Mouse (Mus musculus): ENCODE results near the gene Flrt2. TPM values are rescaled to one million over a fixed set of nuclear protein-coding genes. Genes with fewer than 3 reads are reported as not detected.
A peak's percentile ranks its signal among the peaks of the same experiment; 100 is the strongest.

Gene Flrt2
- polyA plus RNA-seq, 1 experiment from 2014 or later = 32.7 TPM

GRCm38 (mm10) chr12:95737571-95737970 lies 45.5 kb downstream of the Flrt2 start:
- H3K4me2 ChIP-seq (ENCODE audit: low read length) = peak overlapping the region; percentile 56
- peak overlapping the region in 1 of 2 experiments; percentile 11; a peak in 2 of 4 replicates for H3K4me3 ChIP-seq (ENCODE audit: control insufficient read depth in 1 of 2, insufficient read depth in 1 of 2, low read depth in 1 of 2, low read length in 2 of 2)
- H3K4me1 ChIP-seq (ENCODE audit: control insufficient read depth in 2 of 2, insufficient read depth in 2 of 2, low read length in 2 of 2) = peaks cover 0 to 33% of the 10 kb centered on the region in 2 experiments; a peak in 2 of 4 replicates
- H3K36me3 ChIP-seq (ENCODE audit: control insufficient read depth, insufficient read depth, low read length) = peaks cover 17% of the 10 kb centered on the region
- peak overlapping the region; percentile 44; the same call in 1 of the 2 replicates for H3K9ac ChIP-seq (ENCODE audit: low read length)
- 31% methylated on average over 8 of the region's 8 CpGs for WGBS
- H3K9me3 ChIP-seq (ENCODE audit: control insufficient read depth, low read length) = no peaks in the 10 kb centered on the region
- no peak for ATAC-seq (ENCODE audit: insufficient number of reproducible peaks, insufficient read depth, low FRiP score, low read depth)
- H3K27me3 ChIP-seq (ENCODE audit: control insufficient read depth, insufficient read depth, low read length) = no peaks in the 10 kb centered on the region
- no peak overlapping the region for H3K27ac ChIP-seq (replicated peaks in 1 of 2; ENCODE audit: control insufficient read depth in 1 of 2, insufficient read depth in 1 of 2, low read depth in 2 of 2, low read length in 2 of 2)

- Histone ChIP-seq H3K27me3 (ENCODE audit: control insufficient read depth, insufficient read depth, low read length) (no peaks in the 10 kb centered on the region), H3K9me3 (ENCODE audit: control insufficient read depth, low read length) (no peaks in the 10 kb centered on the region), H3K4me2 (ENCODE audit: low read length) (peak overlapping the region; percentile 56), H3K4me1 (ENCODE audit: control insufficient read depth in 2 of 2, insufficient read depth in 2 of 2, low read length in 2 of 2) (peaks cover 0 to 33% of the 10 kb centered on the region in 2 experiments; a peak in 2 of 4 replicates), H3K36me3 (ENCODE audit: control insufficient read depth, insufficient read depth, low read length) (peaks cover 17% of the 10 kb centered on the region), H3K27ac (replicated peaks in 1 of 2; ENCODE audit: control insufficient read depth in 1 of 2, insufficient read depth in 1 of 2, low read depth in 2 of 2, low read length in 2 of 2) (0 out of 4 replicates have a peak overlapping the region, but pooled peaks of 1 of the 2 experiments have one; percentile 10), H3K4me3 (ENCODE audit: control insufficient read depth in 1 of 2, insufficient read depth in 1 of 2, low read depth in 1 of 2, low read length in 2 of 2) (no peak overlapping the region), H3K9ac (ENCODE audit: low read length) (0 out of 2 replicates have a peak overlapping the region, but pooled peaks have one; percentile 44)
- 58% methylated on average over 5 of the region's 5 CpGs for WGBS
- ATAC-seq (ENCODE audit: insufficient number of reproducible peaks, insufficient read depth, low FRiP score, low read depth) = no peak
Measured at GRCm38 (mm10) chr12:95738031-95738430, 46.0 kb downstream of the Flrt2 start.

GRCm38 (mm10) chr12:95738491-95739135 lies 46.6 kb downstream of the Flrt2 start:
- Histone ChIP-seq H3K27me3 (ENCODE audit: control insufficient read depth, insufficient read depth, low read length) (no peaks in the 10 kb centered on the region), H3K36me3 (ENCODE audit: control insufficient read depth, insufficient read depth, low read length) (peaks cover 17% of the 10 kb centered on the region), H3K4me3 (ENCODE audit: control insufficient read depth in 1 of 2, insufficient read depth in 1 of 2, low read depth in 1 of 2, low read length in 2 of 2) (no peak overlapping the region), H3K27ac (replicated peaks in 1 of 2; ENCODE audit: control insufficient read depth in 1 of 2, insufficient read depth in 1 of 2, low read depth in 2 of 2, low read length in 2 of 2) (no peak overlapping the region), H3K4me2 (ENCODE audit: low read length) (no peak overlapping the region), H3K9me3 (ENCODE audit: control insufficient read depth, low read length) (no peaks in the 10 kb centered on the region), H3K9ac (ENCODE audit: low read length) (no peak overlapping the region), H3K4me1 (ENCODE audit: control insufficient read depth in 2 of 2, insufficient read depth in 2 of 2, low read length in 2 of 2) (peaks cover 0 to 37% of the 10 kb centered on the region in 2 experiments; a peak in 3 of 4 replicates)
- ATAC-seq (ENCODE audit: insufficient number of reproducible peaks, insufficient read depth, low FRiP score, low read depth) = no peak
- WGBS = 77% methylated on average over 7 of the region's 7 CpGs

- Histone ChIP-seq H3K4me3 (ENCODE audit: control insufficient read depth in 1 of 2, insufficient read depth in 1 of 2, low read depth in 1 of 2, low read length in 2 of 2) (no peak overlapping the region), H3K27me3 (ENCODE audit: control insufficient read depth, insufficient read depth, low read length) (no peaks in the 10 kb centered on the region), H3K4me1 (ENCODE audit: control insufficient read depth in 2 of 2, insufficient read depth in 2 of 2, low read length in 2 of 2) (peaks cover 5 to 40% of the 10 kb centered on the region in 2 experiments), H3K27ac (replicated peaks in 1 of 2; ENCODE audit: control insufficient read depth in 1 of 2, insufficient read depth in 1 of 2, low read depth in 2 of 2, low read length in 2 of 2) (no peak overlapping the region), H3K4me2 (ENCODE audit: low read length) (no peak overlapping the region), H3K9ac (ENCODE audit: low read length) (no peak overlapping the region), H3K9me3 (ENCODE audit: control insufficient read depth, low read length) (no peaks in the 10 kb centered on the region), H3K36me3 (ENCODE audit: control insufficient read depth, insufficient read depth, low read length) (peaks cover 17% of the 10 kb centered on the region)
- no peak for ATAC-seq (ENCODE audit: insufficient number of reproducible peaks, insufficient read depth, low FRiP score, low read depth)
- WGBS = 72% methylated on average over 5 of the region's 5 CpGs
Measured at GRCm38 (mm10) chr12:95739739-95740138, 47.7 kb downstream of the Flrt2 start.

- 80% methylated on average over 11 of the region's 11 CpGs for WGBS
Measured at GRCm38 (mm10) chr12:95741296-95741695, 49.3 kb downstream of the Flrt2 start.

GRCm38 (mm10) chr12:95744307-95744706 lies 52.3 kb downstream of the Flrt2 start:
- WGBS = 43% methylated on average over 4 of the region's 4 CpGs
- Histone ChIP-seq H3K36me3 (ENCODE audit: control insufficient read depth, insufficient read depth, low read length) (peaks cover 7% of the 10 kb centered on the region; the same call in 1 of the 2 replicates), H3K4me1 (ENCODE audit: control insufficient read depth in 2 of 2, insufficient read depth in 2 of 2, low read length in 2 of 2) (peaks cover 5 to 29% of the 10 kb centered on the region in 2 experiments), H3K9ac (ENCODE audit: low read length) (no peak overlapping the region; the same call in 1 of the 2 replicates), H3K4me2 (ENCODE audit: low read length) (peak overlapping the region; percentile 16; the same call in 1 of the 2 replicates), H3K27me3 (ENCODE audit: control insufficient read depth, insufficient read depth, low read length) (no peaks in the 10 kb centered on the region), H3K27ac (replicated peaks in 1 of 2; ENCODE audit: control insufficient read depth in 1 of 2, insufficient read depth in 1 of 2, low read depth in 2 of 2, low read length in 2 of 2) (peak overlapping the region; percentile 36 to 39; a peak in 2 of 4 replicates), H3K9me3 (ENCODE audit: control insufficient read depth, low read length) (no peaks in the 10 kb centered on the region), H3K4me3 (ENCODE audit: control insufficient read depth in 1 of 2, insufficient read depth in 1 of 2, low read depth in 1 of 2, low read length in 2 of 2) (no peak overlapping the region)
- no peak for ATAC-seq (ENCODE audit: insufficient number of reproducible peaks, insufficient read depth, low FRiP score, low read depth)

More at GRCm38 (mm10) chr12:95741296-95741695, 49.3 kb downstream of the Flrt2 start:
- Histone ChIP-seq H3K27ac (replicated peaks in 1 of 2; ENCODE audit: control insufficient read depth in 1 of 2, insufficient read depth in 1 of 2, low read depth in 2 of 2, low read length in 2 of 2) (no peak overlapping the region), H3K9me3 (ENCODE audit: control insufficient read depth, low read length) (no peaks in the 10 kb centered on the region), H3K4me3 (ENCODE audit: control insufficient read depth in 1 of 2, insufficient read depth in 1 of 2, low read depth in 1 of 2, low read length in 2 of 2) (no peak overlapping the region), H3K9ac (ENCODE audit: low read length) (no peak overlapping the region), H3K27me3 (ENCODE audit: control insufficient read depth, insufficient read depth, low read length) (no peaks in the 10 kb centered on the region), H3K4me1 (ENCODE audit: control insufficient read depth in 2 of 2, insufficient read depth in 2 of 2, low read length in 2 of 2) (peaks cover 5 to 45% of the 10 kb centered on the region in 2 experiments), H3K4me2 (ENCODE audit: low read length) (no peak overlapping the region), H3K36me3 (ENCODE audit: control insufficient read depth, insufficient read depth, low read length) (peaks cover 17% of the 10 kb centered on the region)
- no peak for ATAC-seq (ENCODE audit: insufficient number of reproducible peaks, insufficient read depth, low FRiP score, low read depth)

- peaks cover 5 to 29% of the 10 kb centered on the region in 2 experiments for H3K4me1 ChIP-seq (ENCODE audit: control insufficient read depth in 2 of 2, insufficient read depth in 2 of 2, low read length in 2 of 2)
- ATAC-seq (ENCODE audit: insufficient number of reproducible peaks, insufficient read depth, low FRiP score, low read depth) = no peak
- no peaks in the 10 kb centered on the region for H3K36me3 ChIP-seq (ENCODE audit: control insufficient read depth, insufficient read depth, low read length)
- no peak overlapping the region; a peak in 1 of 4 replicates for H3K27ac ChIP-seq (replicated peaks in 1 of 2; ENCODE audit: control insufficient read depth in 1 of 2, insufficient read depth in 1 of 2, low read depth in 2 of 2, low read length in 2 of 2)
- H3K27me3 ChIP-seq (ENCODE audit: control insufficient read depth, insufficient read depth, low read length) = no peaks in the 10 kb centered on the region
- no peaks in the 10 kb centered on the region for H3K9me3 ChIP-seq (ENCODE audit: control insufficient read depth, low read length)
- peak overlapping the region; percentile 16; the same call in 1 of the 2 replicates for H3K4me2 ChIP-seq (ENCODE audit: low read length)
- WGBS = 20% methylated on average over 10 of the region's 10 CpGs
- no peak overlapping the region for H3K4me3 ChIP-seq (ENCODE audit: control insufficient read depth in 1 of 2, insufficient read depth in 1 of 2, low read depth in 1 of 2, low read length in 2 of 2)
- no peak overlapping the region for H3K9ac ChIP-seq (ENCODE audit: low read length)
Measured at GRCm38 (mm10) chr12:95746856-95747579, 55.0 kb downstream of the Flrt2 start.
